Mouse (Mus musculus) kidney, embryonic 16.5 days (tissue): ENCODE measurements around the gene Mmaa. TPM values are rescaled to one million over a fixed set of nuclear protein-coding genes. Genes with fewer than 3 reads are reported as not detected.
A peak's percentile ranks its signal among the peaks of the same experiment; 100 is the strongest.

Experiments used
- ATAC-seq: fragments of 200-750 bp; cut with Nextera tagmentation; 2 replicates; pipeline ENCODE4 v1.8.0; 2017; ENCODE audit warnings: moderate TSS enrichment; ENCODE audit not compliant: low FRiP score, low TSS enrichment
- H3K27ac ChIP-seq: fragments of 300-500 bp; sonication (generic); 2 replicates; pipeline ENCODE4 v1.5.1; 2014; ENCODE audit warnings: low read length
- H3K27me3 ChIP-seq: fragments of 300-500 bp; sonication (generic); 2 replicates; pipeline ENCODE4 v1.6.1; 2014; ENCODE audit warnings: low read length, control low read depth, mixed read lengths; ENCODE audit not compliant: insufficient read depth
- H3K36me3 ChIP-seq: fragments of 300-500 bp; sonication (generic); 2 replicates; pipeline ENCODE4 v1.6.1; 2014; ENCODE audit warnings: low read length, control low read depth, mixed read lengths; ENCODE audit not compliant: insufficient read depth
- H3K4me1 ChIP-seq: fragments of 300-500 bp; sonication (generic); 2 replicates; pipeline ENCODE4 v1.6.1; 2014; ENCODE audit warnings: low read length, control low read depth, mixed read lengths; ENCODE audit not compliant: insufficient read depth
- H3K4me2 ChIP-seq: fragments of 300-500 bp; sonication (generic); replicated peaks from 2 replicates; pipeline ENCODE4 v1.6.1; 2014; ENCODE audit warnings: low read depth, low read length
- H3K4me3 ChIP-seq: fragments of 300-500 bp; sonication (generic); 2 replicates; pipeline ENCODE4 v1.5.1; 2014; ENCODE audit warnings: mild to moderate bottlenecking, low read length
- H3K9ac ChIP-seq: fragments of 300-500 bp; sonication (generic); replicated peaks from 2 replicates; pipeline ENCODE4 v1.6.1; 2014; ENCODE audit warnings: low read length
- H3K9me3 ChIP-seq: fragments of 300-500 bp; sonication (generic); 2 replicates; pipeline ENCODE4 v1.6.1; 2016; ENCODE audit warnings: low read length, control low read depth
- WGBS: fragments of 180-500 bp; shearing (Covaris S2); extraction: QIAGEN DNeasy Blood & Tissue Kit; methylation state at CpG from one replicate; pipeline ENCODE4 v1.1.7; 2014; 5-methylcytosine and 5-hydroxymethylcytosine counted together
- polyA plus RNA-seq: library from polyadenylated mRNA; unstranded; fragments of >200 nt; fragmentation: Nextera tagmentation; extraction: Ambion mirVana; gene quantifications from 2 replicates; pipeline ENCODE4 v1.2.1, GENCODE M21; 2015

The Mmaa gene
- polyA plus RNA-seq, 1 experiment from 2014 or later: 14.0 TPM

- WGBS: 82% methylated on average over 3 of the region's 3 CpGs
- Histone ChIP-seq H3K27me3 (no peaks in the 10 kb centered on the region), H3K27ac (no peak overlapping the region), H3K4me2 (peak overlapping the region; percentile 65; the same call in 1 of the 2 replicates), H3K9me3 (no peaks in the 10 kb centered on the region), H3K4me1 (peaks cover 18% of the 10 kb centered on the region), H3K36me3 (no peaks in the 10 kb centered on the region), H3K9ac (peak overlapping the region; percentile 51; the same call in 1 of the 2 replicates), H3K4me3 (no peak overlapping the region)
- ATAC-seq: no peak
Measured at GRCm38 (mm10) chr8:79292712-79293264, 1.9 kb downstream of the Mmaa start.

GRCm38 (mm10) chr8:79289592-79289991, 5.1 kb downstream of the Mmaa start:
- WGBS: 69% methylated on average over 5 of the region's 5 CpGs
- Histone ChIP-seq H3K9ac (no peak overlapping the region), H3K4me3 (no peak overlapping the region), H3K27me3 (no peaks in the 10 kb centered on the region), H3K36me3 (no peaks in the 10 kb centered on the region), H3K4me2 (no peak overlapping the region), H3K9me3 (no peaks in the 10 kb centered on the region), H3K4me1 (peaks cover 13% of the 10 kb centered on the region), H3K27ac (no peak overlapping the region)
- no peak for ATAC-seq

GRCm38 (mm10) chr8:79288681-79289080, 6.1 kb downstream of the Mmaa start:
- no peaks in the 10 kb centered on the region for H3K9me3 ChIP-seq
- WGBS: 40% methylated on average over 2 of the region's 2 CpGs
- ATAC-seq: no peak

GRCm38 (mm10) chr8:79288250-79288649, 6.5 kb downstream of the Mmaa start:
- no peaks in the 10 kb centered on the region for H3K36me3 ChIP-seq
- H3K9me3 ChIP-seq: no peaks in the 10 kb centered on the region
- H3K4me1 ChIP-seq: peaks cover 6% of the 10 kb centered on the region
- no peak overlapping the region for H3K4me2 ChIP-seq
- WGBS: 93% methylated on average over 4 of the region's 4 CpGs
- H3K4me3 ChIP-seq: no peak overlapping the region
- ATAC-seq: no peak
- no peak overlapping the region for H3K9ac ChIP-seq
- H3K27me3 ChIP-seq: no peaks in the 10 kb centered on the region
- no peak overlapping the region for H3K27ac ChIP-seq

More at GRCm38 (mm10) chr8:79288681-79289080, 6.1 kb downstream of the Mmaa start:
- Histone ChIP-seq H3K9ac (no peak overlapping the region), H3K4me3 (no peak overlapping the region), H3K36me3 (no peaks in the 10 kb centered on the region), H3K27ac (no peak overlapping the region), H3K4me1 (peaks cover 11% of the 10 kb centered on the region), H3K4me2 (no peak overlapping the region), H3K27me3 (no peaks in the 10 kb centered on the region)

- no peak for ATAC-seq
- H3K36me3 ChIP-seq: no peaks in the 10 kb centered on the region
- no peak overlapping the region for H3K9ac ChIP-seq
- no peaks in the 10 kb centered on the region for H3K27me3 ChIP-seq
- H3K9me3 ChIP-seq: no peaks in the 10 kb centered on the region
- no peak overlapping the region for H3K4me3 ChIP-seq
- WGBS: 76% methylated on average over 3 of the region's 3 CpGs
- H3K4me2 ChIP-seq: no peak overlapping the region
- H3K4me1 ChIP-seq: no peaks in the 10 kb centered on the region
- no peak overlapping the region for H3K27ac ChIP-seq
Measured at GRCm38 (mm10) chr8:79286424-79286823, 8.3 kb downstream of the Mmaa start.

GRCm38 (mm10) chr8:79284626-79285025, 10.1 kb downstream of the Mmaa start:
- no peak for ATAC-seq
- WGBS: 82% methylated on average over 3 of the region's 3 CpGs

GRCm38 (mm10) chr8:79281376-79281890, 13.3 kb downstream of the Mmaa start:
- Histone ChIP-seq H3K9me3 (no peaks in the 10 kb centered on the region), H3K4me1 (no peaks in the 10 kb centered on the region), H3K36me3 (peaks cover 10% of the 10 kb centered on the region; the same call in 1 of the 2 replicates), H3K27me3 (no peaks in the 10 kb centered on the region), H3K4me3 (no peak overlapping the region), H3K4me2 (no peak overlapping the region), H3K9ac (no peak overlapping the region), H3K27ac (no peak overlapping the region)
- 54% methylated on average over 6 of the region's 6 CpGs for WGBS
- ATAC-seq: no peak

More at GRCm38 (mm10) chr8:79284626-79285025, 10.1 kb downstream of the Mmaa start:
- Histone ChIP-seq H3K4me3 (no peak overlapping the region), H3K27ac (no peak overlapping the region), H3K9ac (no peak overlapping the region), H3K4me1 (no peaks in the 10 kb centered on the region), H3K27me3 (no peaks in the 10 kb centered on the region), H3K9me3 (no peaks in the 10 kb centered on the region), H3K4me2 (no peak overlapping the region), H3K36me3 (0 out of 2 replicates have a peak, but pooled peaks cover 3% of the 10 kb centered on the region)

GRCm38 (mm10) chr8:79277264-79277870, 17.4 kb downstream of the Mmaa start:
- no peak for ATAC-seq
- H3K4me2 ChIP-seq: no peak overlapping the region
- no peak overlapping the region for H3K9ac ChIP-seq
- H3K4me1 ChIP-seq: no peaks in the 10 kb centered on the region
- H3K27ac ChIP-seq: no peak overlapping the region
- no peaks in the 10 kb centered on the region for H3K9me3 ChIP-seq
- H3K4me3 ChIP-seq: no peak overlapping the region
- peaks cover 22% of the 10 kb centered on the region; the same call in 1 of the 2 replicates for H3K36me3 ChIP-seq
- WGBS: 64% methylated on average over 8 of the region's 8 CpGs
- H3K27me3 ChIP-seq: no peaks in the 10 kb centered on the region

- 91% methylated on average over 10 of the region's 10 CpGs for WGBS
- no peaks in the 10 kb centered on the region for H3K4me1 ChIP-seq
- H3K4me2 ChIP-seq: no peak overlapping the region
- no peak overlapping the region for H3K9ac ChIP-seq
- peaks cover 22% of the 10 kb centered on the region; the same call in 1 of the 2 replicates for H3K36me3 ChIP-seq
- no peak overlapping the region for H3K4me3 ChIP-seq
- no peak overlapping the region for H3K27ac ChIP-seq
- no peak for ATAC-seq
- H3K27me3 ChIP-seq: no peaks in the 10 kb centered on the region
- no peaks in the 10 kb centered on the region for H3K9me3 ChIP-seq
Measured at GRCm38 (mm10) chr8:79274940-79275339, 19.8 kb downstream of the Mmaa start.

GRCm38 (mm10) chr8:79273776-79274175, 21.0 kb downstream of the Mmaa start:
- Histone ChIP-seq H3K4me3 (no peak overlapping the region), H3K9ac (no peak overlapping the region), H3K9me3 (no peaks in the 10 kb centered on the region), H3K27ac (no peak overlapping the region), H3K36me3 (peaks cover 21% of the 10 kb centered on the region), H3K4me2 (no peak overlapping the region), H3K4me1 (no peaks in the 10 kb centered on the region), H3K27me3 (no peaks in the 10 kb centered on the region)
- WGBS: 91% methylated on average over 6 of the region's 6 CpGs
- ATAC-seq: no peak
